In genomic region chr5:70400561-70400960, GRCm38 (mm10) we compare ENCODE assay signal across 17 mouse cellular contexts.
"Had no signal": no experiment of that assay in that cellular context is flagged by ENCODE, and none has a peak within 500 bp of the region (broad histone marks: within the 10 kb centered on the region; RNA-seq: fewer than 3 reads in every experiment).

No protein-coding gene starts in this region.

- H3K27me3 ChIP-seq: lung, embryonic 15.5 days; megakaryocyte, embryonic 14.5 days; midbrain, embryonic 13.5 days; midbrain, embryonic 15.5 days; neural tube, embryonic 12.5 days; stomach, embryonic 15.5 days had no signal

- H3K36me3 ChIP-seq: lung, embryonic 15.5 days; midbrain, embryonic 13.5 days; midbrain, embryonic 15.5 days; neural tube, embryonic 12.5 days; stomach, embryonic 15.5 days had no signal

- DNase-seq: lung, adult 2 months; lung, postnatal 14 days; lung, postnatal 36 days; right cerebral cortex, postnatal 14 days; thymus, adult 2 months; thymus, postnatal 25 days; thymus, postnatal 4 days had no signal

- H3K9me3 ChIP-seq: lung, embryonic 15.5 days; megakaryocyte, embryonic 14.5 days; midbrain, embryonic 13.5 days; midbrain, embryonic 15.5 days; neural tube, embryonic 12.5 days; stomach, embryonic 15.5 days had no signal

- ATAC-seq: lung, postnatal 0 days; midbrain, embryonic 13.5 days; midbrain, embryonic 15.5 days had no signal

- H3K27ac ChIP-seq: lung, embryonic 15.5 days; macrophage; midbrain, embryonic 13.5 days; midbrain, embryonic 15.5 days; neural tube, embryonic 12.5 days; stomach, embryonic 15.5 days; stomach, postnatal 0 days had no signal

- H3K4me2 ChIP-seq: lung, embryonic 15.5 days; midbrain, embryonic 11.5 days; midbrain, embryonic 13.5 days; midbrain, embryonic 15.5 days; neural tube, embryonic 12.5 days; stomach, embryonic 15.5 days had no signal

- H3K4me1 ChIP-seq: lung, embryonic 15.5 days; megakaryocyte, embryonic 14.5 days; midbrain, embryonic 13.5 days; midbrain, embryonic 15.5 days; neural tube, embryonic 12.5 days; stomach, embryonic 15.5 days had no signal

- H3K9ac ChIP-seq: lung, embryonic 15.5 days; midbrain, embryonic 13.5 days; midbrain, embryonic 15.5 days; neural tube, embryonic 12.5 days; stomach, embryonic 15.5 days had no signal

- H3K4me3 ChIP-seq: lung, embryonic 15.5 days; megakaryocyte, embryonic 14.5 days; midbrain, embryonic 13.5 days; midbrain, embryonic 15.5 days; neural tube, embryonic 12.5 days; stomach, embryonic 15.5 days had no signal
